Mouse (Mus musculus) liver, postnatal 0 days (tissue): ENCODE data around the gene Rpusd3.

Experiments used
- CTCF ChIP-seq: sonication (generic); IDR thresholded peaks from 2 replicates; pipeline ENCODE4 v1.5.1; 2016; ENCODE audit warnings: antibody characterized with exemption, low read depth
- EP300 ChIP-seq: IDR thresholded peaks from 2 replicates; pipeline ENCODE4 v1.6.1; 2016; ENCODE audit warnings: antibody characterized with exemption, low read depth, mild to moderate bottlenecking

DNA sequence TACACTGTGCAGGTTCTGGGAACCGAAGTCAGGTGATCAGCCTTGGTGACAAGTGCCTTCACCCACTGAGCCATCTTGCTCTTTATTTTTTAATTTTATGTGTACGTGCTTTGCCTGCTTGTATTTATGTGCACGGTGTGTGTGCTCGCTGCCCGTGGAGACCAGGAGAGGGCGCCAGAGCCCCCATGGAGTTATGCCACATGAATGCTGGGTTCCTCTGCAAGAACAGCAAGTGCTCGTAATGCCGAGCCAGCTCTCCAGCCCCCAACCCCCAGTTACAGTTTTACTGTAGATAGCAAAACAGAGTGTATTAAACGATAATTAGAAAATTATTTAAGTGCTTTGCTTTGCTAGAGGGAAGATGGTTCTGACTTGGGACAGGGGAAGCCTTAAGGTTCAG, 12.5 kb downstream of the Rpusd3 start:
- TF ChIP-seq CTCF (peak; percentile 47), EP300 (no peak)
